Mouse (Mus musculus): ENCODE results near the gene Mavs. TPM values are rescaled to one million over a fixed set of nuclear protein-coding genes. Genes with fewer than 3 reads are reported as not detected.
A peak's percentile ranks its signal among the peaks of the same experiment; 100 is the strongest.

Mavs gene
- polyA plus RNA-seq, 1 experiment from 2014 or later: 17.9 TPM

Small RNA genes lying within 50 kb of the gene (microRNA-seq; reads per million reads assigned to microRNA genes)
- 107 reads per million, percentile 53 among the genes with 10 or more reads in this experiment for gene Mir103-2

Other genes starting within 250 kb of the Mavs start
- 16.3 and 18.8 TPM in 2 replicates for gene Gfra4, start 191.0 kb upstream of the Mavs start, polyA plus RNA-seq (2016; fragmentation: Nextera tagmentation; extraction: Ambion mirVana)
- 5.2 and 8.5 TPM in 2 replicates for gene Adam33, start 170.2 kb upstream of the Mavs start, polyA plus RNA-seq (2016; fragmentation: Nextera tagmentation; extraction: Ambion mirVana)
- gene Siglec1, start 147.3 kb upstream of the Mavs start, polyA plus RNA-seq (2016; fragmentation: Nextera tagmentation; extraction: Ambion mirVana): 0.13 and 0.14 TPM in 2 replicates
- 20.7 and 21.2 TPM in 2 replicates for gene Hspa12b, start 106.8 kb upstream of the Mavs start, polyA plus RNA-seq (2016; fragmentation: Nextera tagmentation; extraction: Ambion mirVana)
- gene Gm11037, start 100.6 kb upstream of the Mavs start, polyA plus RNA-seq (2016; fragmentation: Nextera tagmentation; extraction: Ambion mirVana): not detected in 2 replicates
- gene 1700037H04Rik, start 74.0 kb upstream of the Mavs start, polyA plus RNA-seq (2016; fragmentation: Nextera tagmentation; extraction: Ambion mirVana): 58.2 and 62.2 TPM in 2 replicates
- gene Cenpb, start 54.0 kb upstream of the Mavs start, polyA plus RNA-seq (2016; fragmentation: Nextera tagmentation; extraction: Ambion mirVana): 11.8 and 14.9 TPM in 2 replicates
- gene Cdc25b, start 47.1 kb upstream of the Mavs start, polyA plus RNA-seq (2016; fragmentation: Nextera tagmentation; extraction: Ambion mirVana): 55.4 and 55.5 TPM in 2 replicates
- 4.5 and 5.5 TPM in 2 replicates for gene Spef1, start 46.8 kb upstream of the Mavs start, polyA plus RNA-seq (2016; fragmentation: Nextera tagmentation; extraction: Ambion mirVana)
- gene Ap5s1, start 27.0 kb upstream of the Mavs start, polyA plus RNA-seq (2016; fragmentation: Nextera tagmentation; extraction: Ambion mirVana): 23.3 and 26.7 TPM in 2 replicates
- gene Pank2, start 28.4 kb downstream of the Mavs start, polyA plus RNA-seq (2016; fragmentation: Nextera tagmentation; extraction: Ambion mirVana): 59.7 and 65.6 TPM in 2 replicates
- 10.4 and 10.7 TPM in 2 replicates for gene Rnf24, start 118.8 kb downstream of the Mavs start, polyA plus RNA-seq (2016; fragmentation: Nextera tagmentation; extraction: Ambion mirVana)

Measured in limb, embryonic 12.5 days (tissue).